Mouse (Mus musculus) cerebellum, postnatal 25 days (tissue): ENCODE data around the gene Fam187a.

Experiments
- DNase-seq, 2 experiments: peaks; one replicate each; pipeline ENCODE4 v3.0.0; 2021; ENCODE audit warnings: mixed read lengths in 2 of 2

Fam187a gene

DNA sequence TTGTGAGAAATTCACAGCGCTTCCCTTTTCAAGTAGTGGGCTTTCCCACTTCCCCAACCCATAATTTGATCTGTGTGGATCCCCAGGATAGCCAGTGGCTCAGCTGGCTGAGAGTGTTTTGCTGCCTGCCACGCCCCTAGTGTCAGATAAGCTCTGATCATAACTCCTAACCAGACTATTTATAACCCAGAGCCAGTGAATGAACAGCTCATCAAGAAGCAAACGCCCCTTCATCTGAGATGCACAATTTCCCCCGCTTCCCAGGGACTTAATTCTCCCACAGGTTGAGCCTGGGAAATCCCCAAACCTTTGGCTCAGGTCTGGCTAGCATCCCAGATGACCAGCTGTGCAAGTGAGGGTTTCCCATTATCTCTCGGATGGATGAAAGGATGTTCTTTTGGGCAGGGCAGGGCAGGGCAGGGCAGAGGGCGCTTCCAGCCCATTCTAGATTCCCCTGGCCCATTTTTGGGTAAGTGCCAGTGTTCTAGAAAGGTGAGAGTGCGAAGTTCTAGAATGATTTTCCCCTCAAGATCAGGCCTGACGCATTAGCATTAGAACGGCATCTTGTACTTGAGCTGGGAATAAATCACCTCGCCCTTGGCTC lies at the start of gene Fam187a:
Gene Fam187a, plus strand, starts transcription at position 554 of the 604 bp plus-strand sequence.
- DNase-seq, result no peak

DNA sequence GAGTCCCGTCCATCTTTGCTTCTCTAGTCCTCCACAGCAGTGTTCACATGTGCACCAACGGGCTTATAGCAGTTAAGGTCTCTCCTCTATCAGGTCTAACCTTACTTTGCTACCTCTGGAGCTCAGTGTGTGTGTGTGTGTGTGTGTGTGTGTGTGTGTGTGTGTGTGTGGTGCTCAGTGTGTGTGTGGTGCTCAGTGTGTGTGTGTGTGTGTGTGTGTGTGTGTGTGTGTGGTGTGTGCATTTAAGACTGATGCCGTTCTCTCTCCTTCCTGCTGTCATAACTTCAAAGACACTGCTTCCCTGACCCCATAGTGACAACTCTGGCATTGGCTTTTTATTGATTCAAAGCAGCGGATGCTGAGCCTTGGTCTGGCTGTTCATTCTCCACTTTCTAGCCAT lies 49.4 kb upstream of the Fam187a start, which contains the start of gene Higd1b:
Gene Higd1b, plus strand, starts transcription at position 301 of the 400 bp plus-strand sequence.
- no peak for DNase-seq

DNA sequence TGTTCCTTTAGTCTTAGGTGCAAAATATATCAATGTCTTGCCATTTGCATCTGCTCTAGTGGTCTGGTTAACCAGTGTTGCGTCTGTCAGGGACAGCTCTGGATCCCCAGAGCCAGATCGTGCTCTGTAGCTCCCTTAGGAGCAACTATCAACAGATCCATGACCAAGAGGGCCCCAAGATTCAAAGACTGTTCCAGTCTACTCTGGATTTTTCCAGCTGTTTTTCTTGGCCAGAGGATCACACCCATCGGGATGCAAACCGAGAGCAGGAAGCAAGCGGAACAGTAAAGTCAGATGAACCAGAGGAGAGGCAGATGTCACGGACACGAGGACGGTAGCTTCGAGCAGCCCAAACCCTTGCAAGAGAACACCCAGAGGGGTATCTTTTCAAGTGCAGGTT lies 48.8 kb upstream of the Fam187a start:
- no peak for DNase-seq

GRCm38 (mm10) chr11:102837385-102837784 lies 47.6 kb upstream of the Fam187a start:
- no peak for DNase-seq

GRCm38 (mm10) chr11:102838126-102838525 lies 46.8 kb upstream of the Fam187a start:
- DNase-seq, result no peak

- no peak for DNase-seq
Measured at GRCm38 (mm10) chr11:102838616-102839150, 46.3 kb upstream of the Fam187a start.

GRCm38 (mm10) chr11:102845926-102846325 lies 39.0 kb upstream of the Fam187a start:
- no peak for DNase-seq

GRCm38 (mm10) chr11:102851883-102852282 lies 33.1 kb upstream of the Fam187a start:
- DNase-seq, result peak; percentile 81 to 88

GRCm38 (mm10) chr11:102853760-102854159 lies 31.2 kb upstream of the Fam187a start:
- DNase-seq, result no peak

DNA sequence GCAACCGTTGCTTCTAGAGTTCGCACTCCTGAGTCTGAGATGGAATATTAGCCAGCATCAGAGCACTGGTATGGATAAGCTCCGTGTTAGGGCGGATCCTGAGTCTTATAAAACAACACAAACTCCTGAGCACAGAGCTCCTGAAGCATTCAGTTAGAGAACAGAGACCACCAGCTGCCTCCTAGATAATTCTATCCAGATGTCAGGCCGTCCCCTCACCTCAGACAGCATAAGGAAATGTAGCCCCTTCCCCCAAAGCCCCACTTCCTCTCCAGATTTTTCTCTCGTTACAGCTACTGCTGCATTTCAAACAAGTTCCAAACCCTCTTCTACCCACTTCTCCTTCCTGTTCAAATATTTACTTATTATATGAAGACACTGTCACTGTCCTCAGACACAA lies 29.0 kb upstream of the Fam187a start:
- DNase-seq, result no peak

DNA sequence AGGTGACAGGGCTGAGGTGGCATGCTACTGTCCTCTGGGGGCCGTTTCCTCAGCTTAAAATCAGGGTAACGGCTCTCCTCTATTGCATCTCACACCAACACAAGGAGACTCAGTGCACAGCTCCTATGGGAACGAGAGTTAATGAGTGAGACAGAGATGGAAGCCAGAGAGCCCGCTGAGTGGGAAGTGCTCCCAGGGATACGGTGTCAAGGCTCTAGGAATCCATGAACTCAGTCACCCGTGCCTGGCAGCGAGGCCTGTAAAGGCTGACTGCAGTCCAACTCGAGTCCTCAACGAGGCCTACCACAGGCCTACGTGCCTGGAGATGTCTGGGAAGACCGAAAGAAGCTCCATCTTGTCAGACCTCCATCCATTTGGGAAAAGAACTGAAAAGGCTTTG lies 26.0 kb upstream of the Fam187a start:
- peak; percentile 51 to 60 for DNase-seq

DNA sequence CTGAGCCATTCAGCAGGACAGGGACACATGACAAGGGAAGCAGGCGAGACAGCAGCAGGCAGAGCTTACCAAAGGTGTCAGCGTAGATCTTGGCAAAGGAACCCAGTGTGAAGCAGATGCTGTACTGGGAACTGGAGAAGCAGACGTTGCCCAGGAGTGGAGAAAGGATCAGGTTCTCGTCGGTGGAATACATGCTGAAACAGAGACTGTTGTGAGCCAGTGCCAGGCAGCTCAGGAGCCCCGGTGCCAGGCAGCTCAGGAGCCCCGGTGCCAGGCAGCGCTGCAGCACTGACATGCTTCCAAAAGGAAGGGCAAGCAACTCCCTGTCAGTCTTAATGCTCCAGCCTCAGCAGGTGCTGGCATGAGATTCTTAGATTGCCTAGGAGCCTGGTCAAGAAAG lies 25.0 kb upstream of the Fam187a start:
- peak; percentile 67 for DNase-seq

- DNase-seq, result peak; percentile 70 to 86
Measured at GRCm38 (mm10) chr11:102864272-102864671, 20.7 kb upstream of the Fam187a start.

GRCm38 (mm10) chr11:102874801-102875334 lies 10.1 kb upstream of the Fam187a start:
- peak; percentile 82 to 87 for DNase-seq

- DNase-seq, result no peak
Measured at GRCm38 (mm10) chr11:102879558-102879957, 5.4 kb upstream of the Fam187a start.

- peak; percentile 94 to 95 for DNase-seq
Measured at GRCm38 (mm10) chr11:102880585-102881313, 4.2 kb upstream of the Fam187a start, which contains the start of the genes Eftud2 and Ccdc103. TSS of gene Eftud2 (minus strand) at chr11:102880985. TSS of gene Ccdc103 (plus strand) at chr11:102881204.

- DNase-seq, result no peak
Measured at GRCm38 (mm10) chr11:102881314-102882198, 3.4 kb upstream of the Fam187a start.

- DNase-seq, result no peak
Measured at GRCm38 (mm10) chr11:102887433-102887832, 2.5 kb downstream of the Fam187a start.

DNA sequence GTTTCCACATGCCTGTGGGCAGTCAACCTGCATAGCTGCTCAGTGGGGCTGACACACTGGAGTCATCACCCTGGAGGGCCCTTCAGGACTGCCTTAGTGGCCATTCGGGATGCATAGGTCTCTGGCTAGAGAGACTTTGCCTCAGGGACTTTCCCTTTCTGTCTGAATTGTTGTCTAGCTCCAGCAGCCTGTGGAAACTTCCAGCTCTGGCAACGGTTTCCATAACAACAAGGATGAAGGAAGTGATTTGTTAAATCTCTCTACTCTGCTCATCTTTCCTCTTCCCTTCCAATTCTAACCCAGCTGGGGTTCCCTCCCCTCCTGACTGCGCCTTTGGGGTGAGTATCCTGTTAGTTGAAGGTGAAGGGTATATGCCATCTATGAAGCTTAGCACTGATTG lies 3.2 kb downstream of the Fam187a start:
- DNase-seq, result no peak

DNA sequence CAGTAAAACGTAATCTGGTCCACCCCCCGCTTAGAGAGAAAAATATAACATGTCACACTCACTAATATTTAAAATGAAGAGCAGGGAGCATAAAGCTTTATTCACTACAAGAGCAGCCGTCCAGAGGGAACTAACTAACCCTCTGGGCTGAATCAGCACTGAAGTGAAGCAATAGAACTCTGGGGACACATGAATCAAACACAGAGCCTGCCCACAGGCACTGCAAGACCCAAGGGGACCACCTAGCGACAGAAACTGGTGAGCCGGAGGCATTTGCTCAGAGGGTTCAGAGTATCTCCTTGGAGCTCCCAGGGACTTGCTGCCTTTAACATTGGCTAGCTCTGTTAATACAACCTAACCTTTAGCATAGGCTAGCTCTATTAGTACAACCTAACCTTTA lies 5.1 kb downstream of the Fam187a start:
- no peak for DNase-seq

DNA sequence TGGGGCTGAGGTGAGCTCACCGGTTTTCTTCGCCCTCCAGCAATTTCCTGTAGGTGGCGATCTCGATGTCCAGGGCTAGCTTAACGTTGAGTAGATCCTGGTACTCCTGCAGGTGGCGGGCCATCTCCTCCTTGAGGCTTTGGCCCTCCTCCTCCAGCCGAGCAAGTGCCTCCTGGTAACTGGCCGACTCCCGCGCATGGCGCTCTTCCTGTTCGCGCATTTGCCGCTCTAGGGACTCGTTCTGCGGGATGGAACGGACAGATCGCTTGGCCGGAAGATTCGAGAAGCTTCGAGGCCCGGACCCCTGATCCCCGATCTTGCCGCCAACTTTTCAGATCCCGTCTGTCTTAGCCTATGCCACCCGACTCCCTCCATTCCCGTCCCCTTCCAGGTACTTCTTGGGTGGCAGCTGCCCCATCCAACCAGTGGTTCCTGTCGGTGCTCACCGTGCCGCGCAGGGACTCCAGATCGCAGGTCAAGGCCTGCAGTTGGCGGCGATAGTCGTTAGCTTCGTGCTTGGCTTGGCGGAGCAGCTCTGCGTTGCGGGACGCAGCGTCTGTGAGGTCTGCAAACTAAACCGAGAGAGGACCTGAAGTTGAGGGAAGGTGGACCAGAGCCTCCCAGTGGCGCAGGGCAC lies 8.2 kb downstream of the Fam187a start:
- DNase-seq, result peak; percentile 72 to 81

DNA sequence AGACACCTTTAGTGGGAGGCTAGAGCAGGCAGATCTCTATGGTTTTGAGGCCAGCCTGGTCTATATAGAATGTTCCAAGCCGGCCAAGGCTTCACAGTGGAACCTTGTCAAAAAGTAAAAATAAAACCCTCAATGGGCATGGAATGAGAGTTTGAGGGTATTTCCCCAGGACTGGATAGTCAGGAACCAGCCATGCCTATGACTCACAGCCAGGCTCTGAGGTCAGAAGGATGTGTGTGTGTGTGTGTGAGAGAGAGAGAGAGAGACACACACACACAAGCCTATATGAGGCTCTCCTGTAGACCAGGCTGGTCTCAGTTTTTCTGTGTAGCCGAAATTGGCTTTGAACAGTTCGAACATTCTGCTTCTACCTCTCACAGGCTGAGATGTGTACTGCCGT lies 9.7 kb downstream of the Fam187a start:
- DNase-seq, result no peak
